Mouse (Mus musculus): ENCODE results near the gene Ccser1. TPM values are rescaled to one million over a fixed set of nuclear protein-coding genes. Genes with fewer than 3 reads are reported as not detected.
A peak's percentile ranks its signal among the peaks of the same experiment; 100 is the strongest.
"Not testable (repeated sequence)": the region's sequence is repeated elsewhere in the genome, so short reads cannot be mapped to it uniquely, and the experiment has no call there.

The Ccser1 gene
- polyA plus RNA-seq, 1 experiment from 2014 or later, result 24.0 TPM

- no peaks in the 10 kb centered on the region for H3K9me3 ChIP-seq
- 82% methylated on average over 1 of the region's 1 CpGs for WGBS
Observed at GRCm38 (mm10) chr6:62044454-62044853, 864.3 kb downstream of the Ccser1 start.

DNA sequence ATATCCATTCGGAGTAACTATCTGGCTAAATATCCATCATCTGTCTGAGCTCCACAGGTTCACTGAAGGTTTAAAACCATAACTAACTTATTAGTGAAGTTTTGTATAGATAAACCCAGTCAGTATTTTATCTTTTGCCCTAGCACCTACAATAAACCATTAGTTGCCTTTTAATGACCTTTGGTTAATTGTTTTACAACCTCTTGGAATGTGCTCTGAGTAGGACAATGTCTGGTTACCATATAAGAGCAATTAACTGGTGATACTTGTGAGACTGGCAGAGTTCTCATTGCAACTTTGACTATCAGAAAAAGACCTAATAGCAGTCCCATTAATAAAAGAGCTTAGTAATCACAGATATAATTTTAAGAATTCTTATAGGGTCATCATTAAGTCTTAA is 864.9 kb downstream of the Ccser1 start:
- not testable (repeated sequence) for H3K4me3 ChIP-seq; H3K27ac ChIP-seq; H3K4me2 ChIP-seq; H3K9me3 ChIP-seq; H3K4me1 ChIP-seq (replicated peaks); H3K27me3 ChIP-seq; ATAC-seq (ENCODE audit: low FRiP score); H3K36me3 ChIP-seq; H3K9ac ChIP-seq
- 85% methylated on average over 1 of the region's 1 CpGs for WGBS

More at GRCm38 (mm10) chr6:62044454-62044853, 864.3 kb downstream of the Ccser1 start:
- Histone ChIP-seq H3K27me3 (no peaks in the 10 kb centered on the region), H3K27ac (no peak overlapping the region), H3K4me3 (no peak overlapping the region), H3K36me3 (no peaks in the 10 kb centered on the region), H3K9ac (no peak overlapping the region), H3K4me2 (no peak overlapping the region), H3K4me1 (replicated peaks) (no peaks in the 10 kb centered on the region)
- no peak for ATAC-seq (ENCODE audit: low FRiP score)

DNA sequence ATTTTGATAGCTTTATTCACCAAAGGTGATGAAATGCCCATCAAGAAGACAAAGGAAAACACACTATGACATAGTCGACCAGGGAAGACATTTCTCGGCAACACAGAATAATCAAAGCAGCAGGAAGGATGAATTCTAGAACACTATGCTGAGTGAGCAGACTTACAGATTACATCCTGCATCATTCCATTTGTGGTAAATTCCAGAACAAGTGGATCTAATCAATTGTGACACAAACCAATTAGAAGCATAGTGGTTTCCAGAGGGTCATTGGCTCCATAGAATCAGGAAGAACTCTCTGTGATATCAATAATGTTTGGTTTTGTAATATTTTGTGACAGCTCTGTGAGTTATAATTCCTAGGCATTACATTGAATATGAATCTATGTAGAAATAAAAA is 875.2 kb downstream of the Ccser1 start:
- Histone ChIP-seq H3K27me3 (no peaks in the 10 kb centered on the region), H3K4me2 (no peak overlapping the region), H3K4me1 (replicated peaks) (no peaks in the 10 kb centered on the region), H3K4me3 (no peak overlapping the region), H3K27ac (no peak overlapping the region), H3K36me3 (no peaks in the 10 kb centered on the region), H3K9me3 (no peaks in the 10 kb centered on the region), H3K9ac (no peak overlapping the region)
- no peak for ATAC-seq (ENCODE audit: low FRiP score)
- WGBS, result 61% methylated on average over 2 of the region's 2 CpGs

- H3K36me3 ChIP-seq, result no peaks in the 10 kb centered on the region
- no peak overlapping the region; the same call in 1 of the 2 replicates for H3K27ac ChIP-seq
- no peaks in the 10 kb centered on the region for H3K27me3 ChIP-seq
- H3K4me2 ChIP-seq, result no peak overlapping the region
- no peak overlapping the region for H3K9ac ChIP-seq
- no peaks in the 10 kb centered on the region for H3K4me1 ChIP-seq (replicated peaks)
- 44% methylated on average over 6 of the region's 6 CpGs for WGBS
- ATAC-seq (ENCODE audit: low FRiP score), result peak; percentile 72
- H3K4me3 ChIP-seq, result no peak overlapping the region
- no peaks in the 10 kb centered on the region for H3K9me3 ChIP-seq
Observed at GRCm38 (mm10) chr6:62066363-62067023, 886.4 kb downstream of the Ccser1 start.

GRCm38 (mm10) chr6:62067024-62067380 is 886.9 kb downstream of the Ccser1 start:
- Histone ChIP-seq H3K4me1 (replicated peaks) (no peaks in the 10 kb centered on the region), H3K4me3 (no peak overlapping the region), H3K36me3 (no peaks in the 10 kb centered on the region), H3K9me3 (no peaks in the 10 kb centered on the region), H3K9ac (no peak overlapping the region), H3K4me2 (no peak overlapping the region), H3K27ac (no peak overlapping the region), H3K27me3 (no peaks in the 10 kb centered on the region)
- 75% methylated on average over 4 of the region's 4 CpGs for WGBS
- no peak for ATAC-seq (ENCODE audit: low FRiP score)

GRCm38 (mm10) chr6:62105464-62105863 is 925.3 kb downstream of the Ccser1 start:
- 40% methylated on average over 2 of the region's 2 CpGs for whole genome bisulfite sequencing
- no peak for ATAC-seq (ENCODE audit: low FRiP score)
- H3K4me3 ChIP-seq, result no peak overlapping the region
- H3K27ac ChIP-seq, result no peak overlapping the region
- no peaks in the 10 kb centered on the region for H3K27me3 ChIP-seq
- no peaks in the 10 kb centered on the region for H3K9me3 ChIP-seq
- no peaks in the 10 kb centered on the region for H3K36me3 ChIP-seq
- H3K4me2 ChIP-seq, result no peak overlapping the region
- no peaks in the 10 kb centered on the region for H3K4me1 ChIP-seq (replicated peaks)
- no peak overlapping the region for H3K9ac ChIP-seq

DNA sequence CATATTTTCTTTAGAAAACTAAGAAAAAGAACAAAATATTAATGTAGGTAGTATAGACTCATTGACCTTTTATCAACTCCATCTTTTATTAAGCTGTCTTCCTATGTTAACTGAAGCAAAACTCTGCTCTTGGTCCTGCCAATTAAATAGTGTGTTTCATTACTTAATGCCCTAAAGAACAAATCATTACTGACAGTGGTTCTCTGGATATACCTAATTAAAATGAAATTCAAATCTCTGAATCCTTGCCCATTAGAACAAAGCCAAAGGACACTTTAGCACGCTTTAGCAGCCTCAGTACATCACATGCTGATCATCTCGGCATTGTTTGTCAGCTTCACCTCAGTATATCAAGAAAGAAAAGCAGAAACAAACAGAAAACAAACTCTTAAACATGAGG is 952.4 kb downstream of the Ccser1 start:
- 72% methylated on average over 2 of the region's 2 CpGs for WGBS
- no peaks in the 10 kb centered on the region for H3K36me3 ChIP-seq
- no peaks in the 10 kb centered on the region for H3K4me1 ChIP-seq (replicated peaks)
- H3K27ac ChIP-seq, result no peak overlapping the region
- no peaks in the 10 kb centered on the region for H3K27me3 ChIP-seq
- H3K4me3 ChIP-seq, result no peak overlapping the region
- ATAC-seq (ENCODE audit: low FRiP score), result no peak
- H3K4me2 ChIP-seq, result no peak overlapping the region
- H3K9ac ChIP-seq, result no peak overlapping the region
- H3K9me3 ChIP-seq, result no peaks in the 10 kb centered on the region

GRCm38 (mm10) chr6:62160320-62160719 is 980.2 kb downstream of the Ccser1 start:
- Histone ChIP-seq H3K27ac (no peak overlapping the region), H3K4me3 (no peak overlapping the region), H3K36me3 (no peaks in the 10 kb centered on the region), H3K4me1 (replicated peaks) (no peaks in the 10 kb centered on the region; the same call in 1 of the 2 replicates), H3K4me2 (no peak overlapping the region), H3K9me3 (no peaks in the 10 kb centered on the region), H3K9ac (no peak overlapping the region), H3K27me3 (no peaks in the 10 kb centered on the region)
- ATAC-seq (ENCODE audit: low FRiP score), result no peak

DNA sequence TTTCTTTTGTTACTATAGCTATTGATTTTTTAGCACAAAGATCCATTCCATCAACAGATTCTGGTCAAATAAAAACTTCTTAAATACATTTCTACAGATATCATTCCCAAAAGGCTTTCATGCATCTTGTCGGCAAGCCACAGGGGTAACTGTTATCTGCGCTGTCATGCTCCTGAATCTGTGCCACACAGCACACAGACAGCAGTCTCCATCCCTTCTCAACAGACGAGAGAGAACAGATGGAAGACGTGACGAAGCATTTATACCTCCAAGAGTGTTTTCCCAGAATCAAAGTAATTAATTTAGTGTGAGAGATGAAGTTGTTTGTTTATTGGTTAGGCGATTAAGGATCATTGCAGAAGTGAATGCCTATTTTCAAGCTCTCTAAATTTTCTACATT is 982.5 kb downstream of the Ccser1 start:
- 54% methylated on average over 6 of the region's 6 CpGs for WGBS

DNA sequence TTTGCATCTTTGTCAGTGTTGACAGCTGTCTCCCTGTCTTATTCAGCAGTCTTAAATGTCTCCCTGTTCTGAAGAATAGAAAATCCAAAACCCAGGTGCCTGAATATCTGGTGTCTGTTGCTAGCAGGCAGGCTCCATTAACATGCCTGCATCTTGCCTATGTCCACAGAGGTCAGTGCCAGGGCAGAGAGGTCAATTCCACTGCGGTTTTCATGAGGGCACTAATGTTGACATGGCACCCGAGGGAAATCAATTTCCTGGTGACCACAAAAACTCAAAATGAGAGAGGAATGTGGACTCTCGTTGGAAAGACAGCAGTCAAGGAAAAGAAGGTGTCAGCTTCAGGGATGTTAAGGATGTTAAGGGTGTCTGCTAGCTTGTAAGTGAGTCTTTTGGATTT is 983.7 kb downstream of the Ccser1 start:
- 26% methylated on average over 3 of the region's 3 CpGs for WGBS
- ATAC-seq (ENCODE audit: low FRiP score), result no peak
- Histone ChIP-seq H3K27ac (no peak overlapping the region), H3K4me2 (no peak overlapping the region), H3K36me3 (no peaks in the 10 kb centered on the region), H3K9ac (no peak overlapping the region), H3K4me3 (no peak overlapping the region), H3K4me1 (replicated peaks) (no peaks in the 10 kb centered on the region; the same call in 1 of the 2 replicates), H3K27me3 (no peaks in the 10 kb centered on the region), H3K9me3 (no peaks in the 10 kb centered on the region)

More for the DNA sequence above, 982.5 kb downstream of the Ccser1 start:
- no peaks in the 10 kb centered on the region; the same call in 1 of the 2 replicates for H3K4me1 ChIP-seq (replicated peaks)
- H3K27ac ChIP-seq, result no peak overlapping the region
- no peak overlapping the region for H3K4me3 ChIP-seq
- H3K36me3 ChIP-seq, result no peaks in the 10 kb centered on the region
- H3K9ac ChIP-seq, result no peak overlapping the region
- ATAC-seq (ENCODE audit: low FRiP score), result no peak
- no peak overlapping the region for H3K4me2 ChIP-seq
- H3K9me3 ChIP-seq, result no peaks in the 10 kb centered on the region
- no peaks in the 10 kb centered on the region for H3K27me3 ChIP-seq

DNA sequence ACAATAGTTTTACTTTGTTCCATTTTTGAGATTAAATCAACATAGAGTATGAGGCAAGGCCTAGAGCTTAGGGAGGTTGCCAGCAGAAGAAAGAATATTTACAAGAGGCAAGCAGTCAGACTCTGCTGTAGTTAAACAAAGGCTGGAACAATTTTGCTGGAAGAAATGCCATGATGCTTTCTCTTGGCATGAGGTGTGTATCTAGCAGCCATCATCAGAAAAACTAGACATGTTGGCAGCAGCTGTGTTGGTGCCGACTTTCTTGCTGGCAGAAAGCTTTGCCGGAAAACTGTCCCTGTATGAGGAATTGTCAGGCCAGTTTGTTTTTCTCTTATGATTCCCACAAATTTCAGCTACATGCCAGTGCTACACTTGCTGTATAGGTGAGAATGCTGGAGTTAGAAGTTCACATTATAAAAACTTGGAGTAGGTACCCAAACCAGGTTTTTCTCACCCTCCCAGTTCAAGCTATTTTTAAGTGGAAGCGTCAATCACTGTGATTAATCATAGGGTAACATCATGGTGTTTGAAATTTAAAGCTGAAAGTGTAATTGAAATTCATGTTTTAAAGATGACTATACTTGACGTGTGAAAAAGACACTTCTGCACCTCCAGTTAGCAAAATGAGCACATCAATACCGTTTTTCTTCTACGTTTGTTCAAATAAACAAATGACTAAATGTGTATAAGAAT is 1016.5 kb downstream of the Ccser1 start:
- Histone ChIP-seq H3K4me3 (no peak overlapping the region), H3K36me3 (no peaks in the 10 kb centered on the region), H3K27ac (no peak overlapping the region), H3K27me3 (no peaks in the 10 kb centered on the region), H3K4me1 (replicated peaks) (peaks cover 7% of the 10 kb centered on the region), H3K9me3 (no peaks in the 10 kb centered on the region), H3K9ac (no peak overlapping the region), H3K4me2 (no peak overlapping the region)
- WGBS, result 90% methylated on average over 6 of the region's 6 CpGs
- no peak for ATAC-seq (ENCODE audit: low FRiP score)

DNA sequence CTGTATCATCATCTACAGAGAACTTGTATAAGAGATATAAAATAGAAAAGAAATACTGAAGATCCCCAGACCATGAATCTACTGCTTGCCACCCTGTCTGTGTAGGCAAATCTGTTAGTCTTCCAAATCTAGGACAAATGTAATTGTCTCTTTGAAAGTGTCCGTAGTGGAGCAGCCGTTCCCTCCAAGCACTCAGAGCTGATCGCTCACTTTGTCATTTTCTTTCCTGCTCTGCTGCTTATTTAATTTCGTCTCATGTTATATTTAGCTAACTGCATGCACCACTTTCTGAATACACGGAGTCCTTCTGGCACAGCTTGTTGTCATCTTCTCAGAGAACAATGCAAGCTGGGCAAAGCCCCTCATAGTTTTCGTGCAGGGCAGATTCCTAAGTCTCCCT is 1018.6 kb downstream of the Ccser1 start:
- no peak for ATAC-seq (ENCODE audit: low FRiP score)
- Histone ChIP-seq H3K9me3 (no peaks in the 10 kb centered on the region), H3K9ac (no peak overlapping the region), H3K4me1 (replicated peaks) (peaks cover 9% of the 10 kb centered on the region), H3K27ac (no peak overlapping the region), H3K4me3 (no peak overlapping the region), H3K4me2 (no peak overlapping the region), H3K36me3 (no peaks in the 10 kb centered on the region), H3K27me3 (no peaks in the 10 kb centered on the region)
- 46% methylated on average over 6 of the region's 6 CpGs for whole genome bisulfite sequencing

DNA sequence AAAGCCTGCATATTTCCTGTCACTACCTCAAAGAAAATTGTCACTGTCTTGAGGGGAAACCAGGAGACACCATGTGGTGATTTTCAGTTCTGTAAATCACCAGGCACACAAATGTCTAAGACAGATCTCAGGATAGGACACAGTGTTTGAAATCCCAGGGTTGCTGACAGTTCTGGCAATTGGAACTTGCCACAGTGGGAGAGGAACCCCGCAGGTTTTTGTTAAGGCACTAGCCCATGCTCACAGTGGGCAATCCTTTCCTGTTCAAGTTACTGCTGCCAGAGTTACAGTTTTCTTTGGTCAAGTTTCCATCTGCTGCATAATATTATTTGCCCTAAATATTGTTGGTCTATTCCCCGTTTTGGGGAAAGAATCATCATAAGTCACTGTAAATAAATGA is 1024.9 kb downstream of the Ccser1 start:
- Histone ChIP-seq H3K4me2 (no peak overlapping the region), H3K9ac (no peak overlapping the region), H3K27me3 (no peaks in the 10 kb centered on the region), H3K36me3 (no peaks in the 10 kb centered on the region), H3K4me1 (replicated peaks) (0 out of 2 replicates have a peak, but pooled peaks cover 3% of the 10 kb centered on the region), H3K9me3 (no peaks in the 10 kb centered on the region), H3K4me3 (no peak overlapping the region), H3K27ac (no peak overlapping the region)
- ATAC-seq (ENCODE audit: low FRiP score), result no peak
- WGBS, result 39% methylated on average over 2 of the region's 2 CpGs
